Mouse (Mus musculus): ENCODE results near the gene Cyp2c29.

GRCm38 (mm10) chr19:39288978-39289377 is 19.8 kb downstream of the Cyp2c29 start:
- no peak for TF ChIP-seq POLR2A (IDR thresholded peaks at IDR 0.05; ENCODE audit: borderline replicate concordance, low read depth, low read length)
- TF ChIP-seq CTCF (IDR thresholded peaks at IDR 0.05; ENCODE audit: low read depth, low read length): no peak
